Mouse (Mus musculus) lung, adult 2 months (tissue): Measurements from ENCODE around the gene 1700020L24Rik.

Source experiments
- CTCF ChIP-seq: fragments of 200-500 bp; IDR thresholded peaks from 2 replicates; pipeline ENCODE4 v1.5.1; 2011; ENCODE audit warnings: mild to moderate bottlenecking, low read length, control low read depth; ENCODE audit not compliant: insufficient read depth
- POLR2A ChIP-seq: fragments of 200-500 bp; IDR thresholded peaks from 2 replicates; pipeline ENCODE4 v1.6.1; 2011; ENCODE audit warnings: low read depth, mild to moderate bottlenecking, control low read depth, low read length, borderline replicate concordance; ENCODE audit errors: extremely low read depth

GRCm38 (mm10) chr11:83439426-83440060, 2.1 kb downstream of the 1700020L24Rik start:
- TF ChIP-seq POLR2A: no peak
- TF ChIP-seq CTCF: no peak
